Mouse (Mus musculus) heart, embryonic 14.5 days (tissue): ENCODE data around the gene Olfr794. TPM values are rescaled to one million over a fixed set of nuclear protein-coding genes. Genes with fewer than 3 reads are reported as not detected.

Experiments used
- microRNA-seq: library from miRNA; unstranded; fragments of <30 nt; microRNA quantifications from one replicate; pipeline ENCODE4, GENCODE M21; 2016
- polyA plus RNA-seq: library from polyadenylated mRNA; unstranded; fragments of >200 nt; fragmentation: Nextera tagmentation; extraction: Ambion mirVana; gene quantifications from 2 replicates; pipeline ENCODE4 v1.2.1, GENCODE M21; 2014

The Olfr794 gene
- polyA plus RNA-seq, 1 experiment from 2014 or later, result not detected

Small RNA genes lying within 50 kb of the gene (microRNA-seq; reads per million reads assigned to microRNA genes)
- not detected for gene Gm23252

Other genes starting within 250 kb of the Olfr794 start
- gene Olfr780, start 249.5 kb upstream of the Olfr794 start, polyA plus RNA-seq, result not detected in 2 replicates
- not detected in 2 replicates for gene Olfr781, start 238.8 kb upstream of the Olfr794 start, polyA plus RNA-seq
- not detected in 2 replicates for gene Olfr782, start 218.8 kb upstream of the Olfr794 start, polyA plus RNA-seq
- gene Olfr784, start 183.6 kb upstream of the Olfr794 start, polyA plus RNA-seq, result 0.08 and 0.09 TPM in 2 replicates
- gene Olfr785, start 162.2 kb upstream of the Olfr794 start, polyA plus RNA-seq, result not detected in 2 replicates
- gene Olfr786, start 140.3 kb upstream of the Olfr794 start, polyA plus RNA-seq, result not detected in 2 replicates
- not detected in 2 replicates for gene Olfr787, start 105.8 kb upstream of the Olfr794 start, polyA plus RNA-seq
- not detected in 2 replicates for gene Olfr788, start 96.7 kb upstream of the Olfr794 start, polyA plus RNA-seq
- not detected in 2 replicates for gene Olfr789, start 82.9 kb upstream of the Olfr794 start, polyA plus RNA-seq
- gene Olfr790, start 69.2 kb upstream of the Olfr794 start, polyA plus RNA-seq, result not detected in 2 replicates
- not detected in 2 replicates for gene Olfr791, start 45.9 kb upstream of the Olfr794 start, polyA plus RNA-seq
- gene Olfr792, start 28.5 kb upstream of the Olfr794 start, polyA plus RNA-seq, result not detected in 2 replicates
- not detected in 2 replicates for gene Olfr796, start 44.9 kb downstream of the Olfr794 start, polyA plus RNA-seq
- not detected in 2 replicates for gene Olfr798, start 60.3 kb downstream of the Olfr794 start, polyA plus RNA-seq
- gene Olfr799, start 69.8 kb downstream of the Olfr794 start, polyA plus RNA-seq, result not detected in 2 replicates
- gene Olfr800, start 90.0 kb downstream of the Olfr794 start, polyA plus RNA-seq, result not detected in 2 replicates
- not detected in 2 replicates for gene Olfr801, start 106.2 kb downstream of the Olfr794 start, polyA plus RNA-seq
- gene Olfr802, start 120.5 kb downstream of the Olfr794 start, polyA plus RNA-seq, result not detected in 2 replicates
- gene Olfr803, start 126.6 kb downstream of the Olfr794 start, polyA plus RNA-seq, result not detected in 2 replicates
- gene Olfr804, start 135.6 kb downstream of the Olfr794 start, polyA plus RNA-seq, result not detected in 2 replicates
- not detected in 2 replicates for gene Olfr805, start 161.7 kb downstream of the Olfr794 start, polyA plus RNA-seq
- gene Olfr806, start 174.3 kb downstream of the Olfr794 start, polyA plus RNA-seq, result not detected in 2 replicates
- not detected in 2 replicates for gene Olfr807, start 190.1 kb downstream of the Olfr794 start, polyA plus RNA-seq
- gene Olfr808, start 197.8 kb downstream of the Olfr794 start, polyA plus RNA-seq, result not detected in 2 replicates
- gene Olfr809, start 207.0 kb downstream of the Olfr794 start, polyA plus RNA-seq, result not detected in 2 replicates
- not detected in 2 replicates for gene Olfr810, start 227.3 kb downstream of the Olfr794 start, polyA plus RNA-seq
- not detected in 2 replicates for gene Olfr811, start 236.7 kb downstream of the Olfr794 start, polyA plus RNA-seq